In the genomic region with DNA sequence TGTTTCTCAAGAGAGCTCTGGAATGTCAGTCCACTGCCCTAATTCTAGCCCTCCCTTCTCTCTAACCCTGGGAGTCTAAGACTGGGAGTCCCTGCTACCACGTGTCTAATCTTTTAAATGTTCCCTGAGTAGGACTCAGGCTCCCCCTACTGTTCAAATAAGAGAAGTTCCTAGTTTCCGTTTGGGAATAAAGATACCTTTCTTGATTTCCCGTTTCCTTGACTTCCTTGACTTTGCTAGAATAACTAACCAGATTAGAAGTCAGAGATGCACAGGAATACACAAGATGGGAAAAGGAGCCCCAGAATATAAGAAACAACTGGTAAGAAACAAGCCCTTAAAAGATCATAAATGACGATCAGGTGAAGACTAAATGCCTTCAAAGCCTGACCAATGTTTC, we compare ENCODE assay signal across 8 mouse cellular contexts. TPM values are rescaled to one million over a fixed set of nuclear protein-coding genes. Genes with fewer than 3 reads are reported as not detected.
A peak's percentile ranks its signal among the peaks of the same experiment; 100 is the strongest.
DNase-seq lines count a peak whose midpoint lies in the region; ATAC-seq and TF ChIP-seq lines count a peak whose summit lies in the region.

No protein-coding gene starts in this region.

- H3K4me1 ChIP-seq in liver, embryonic 14.5 days (replicated peaks; ENCODE audit: control insufficient read depth in 2 of 2, insufficient read depth in 2 of 2, low read length in 1 of 2), result peaks cover 0 to 11% of the 10 kb centered on the region in 2 experiments; a peak in 3 of 4 replicates

- ATAC-seq in granulocyte monocyte progenitor cell, adult 5-6 weeks (replicated peaks; ENCODE audit: poor library complexity, severe bottlenecking), result 0 out of 2 replicates have a peak, but pooled peaks have one; percentile 8
- no peak for ATAC-seq in liver, embryonic 14.5 days (ENCODE audit: insufficient read depth)
- no peak for ATAC-seq in monocyte, adult 5-6 weeks (replicated peaks; ENCODE audit: insufficient number of reproducible peaks, low FRiP score, low TSS enrichment, poor library complexity, severe bottlenecking)

- peaks cover 22% of the 10 kb centered on the region for H3K36me3 ChIP-seq in liver, embryonic 14.5 days (replicated peaks; ENCODE audit: control insufficient read depth, insufficient read depth, low read depth)

- H3K9me3 ChIP-seq in liver, embryonic 14.5 days (ENCODE audit: control insufficient read depth, low read length), result no peaks in the 10 kb centered on the region

- intact Hi-C loops in left cerebral cortex, adult 2 months (cut with DNase I), result loop anchor here (2.0 kb wide), 1 partner anchor 54 kb away; no protein-coding TSS in a partner anchor

- TF ChIP-seq EP300 in liver, embryonic 14.5 days (IDR thresholded peaks at IDR 0.05; ENCODE audit: low read depth), result no peak

- DNase-seq in left cerebral cortex, adult 2 months (ENCODE audit: extremely low spot score in 1 of 2, low spot score in 2 of 2), result no peak
- no peak for DNase-seq in left cerebral cortex, adult 9 months (ENCODE audit: low spot score in 2 of 2)
- peak; percentile 73 for DNase-seq in brain, adult 2 months (ENCODE audit: low read depth, low spot score)
- DNase-seq in liver, embryonic 14.5 days (ENCODE audit: low read depth in 3 of 3, low spot score in 3 of 3), result peak in 2 of 3 experiments; percentile 60 to 64
- DNase-seq in skeletal muscle tissue, adult 2 months (ENCODE audit: low read depth, low spot score), result peak; percentile 68
- no peak for DNase-seq in right cerebral cortex, adult 18-20 months

- peak overlapping the region; percentile 96 for H3K4me2 ChIP-seq in liver, embryonic 14.5 days (ENCODE audit: low read depth)

- H3K9ac ChIP-seq in liver, embryonic 14.5 days (replicated peaks), result peak overlapping the region; percentile 84

- TF ChIP-seq CTCF in left cerebral cortex, adult 2 months (IDR thresholded peaks at IDR 0.05), result peak; percentile 81
- TF ChIP-seq CTCF in liver, embryonic 14.5 days (IDR thresholded peaks at IDR 0.05; ENCODE audit: low read depth), result peak; percentile 81

- H3K27ac ChIP-seq in left cerebral cortex, adult 2 months, result peak overlapping the region; percentile 97
- H3K27ac ChIP-seq in liver, embryonic 14.5 days, result peak overlapping the region; percentile 80

- H3K27me3 ChIP-seq in liver, embryonic 14.5 days (ENCODE audit: control insufficient read depth, insufficient read depth, low read length), result no peaks in the 10 kb centered on the region

- peak overlapping the region; percentile 73 for H3K4me3 ChIP-seq in left cerebral cortex, adult 2 months
- peak overlapping the region; percentile 74 to 86 for H3K4me3 ChIP-seq in liver, embryonic 14.5 days (ENCODE audit: insufficient read depth in 1 of 2, low read depth in 2 of 2, low read length in 2 of 2)

- 8% methylated on average over 4 of the region's 4 CpGs for WGBS in liver, embryonic 14.5 days (ENCODE audit: insufficient replicate concordance)

RNA-seq across cellular contexts. Expression of gene Zc3h10, which starts 1.2 kb away (rescaled TPM):
- total RNA-seq in left cerebral cortex, adult 2 months (2021), result 10 to 100 TPM; 12.4 to 15.7 TPM
- 8.8 and 9.7 TPM in 2 replicates for total RNA-seq in granulocyte monocyte progenitor cell, adult 5-6 weeks (2014; fragmentation: Nextera tagmentation)
- total RNA-seq in granulocyte monocyte progenitor cell, adult 5-6 weeks (2017), result 12.5 and 13.6 TPM in 2 replicates
- 3.3 and 4.0 TPM in 2 replicates for polyA plus RNA-seq in liver, embryonic 14.5 days (2012; rRNA removed)
- polyA plus RNA-seq in liver, embryonic 14.5 days (2014; fragmentation: Nextera tagmentation; extraction: Ambion mirVana), result 4.3 and 5.3 TPM in 2 replicates
- 16.1 to 26.5 TPM (median 19.1 TPM) in 3 replicates for total RNA-seq in monocyte, adult 5-6 weeks (2017)

RNA-seq across cellular contexts. Expression of gene Rpl41, which starts 2.7 kb away (rescaled TPM):
- total RNA-seq in left cerebral cortex, adult 2 months (2021), result 1,000 to 10,000 TPM; 1,506 to 1,537 TPM
- total RNA-seq in granulocyte monocyte progenitor cell, adult 5-6 weeks (2014; fragmentation: Nextera tagmentation), result 6,066 and 6,315 TPM in 2 replicates
- 3,608 and 4,444 TPM in 2 replicates for total RNA-seq in granulocyte monocyte progenitor cell, adult 5-6 weeks (2017)
- polyA plus RNA-seq in liver, embryonic 14.5 days (2012; rRNA removed), result 1,053 and 2,546 TPM in 2 replicates
- polyA plus RNA-seq in liver, embryonic 14.5 days (2014; fragmentation: Nextera tagmentation; extraction: Ambion mirVana), result 3,181 and 3,454 TPM in 2 replicates
- total RNA-seq in monocyte, adult 5-6 weeks (2017), result 2,103 to 2,260 TPM (median 2,168 TPM) in 3 replicates

RNA-seq across cellular contexts. Expression of gene Pa2g4, which starts 19.4 kb away (rescaled TPM):
- 10 to 100 TPM; 51.7 to 58.0 TPM for total RNA-seq in left cerebral cortex, adult 2 months (2021)
- 404 and 410 TPM in 2 replicates for total RNA-seq in granulocyte monocyte progenitor cell, adult 5-6 weeks (2014; fragmentation: Nextera tagmentation)
- 414 and 442 TPM in 2 replicates for total RNA-seq in granulocyte monocyte progenitor cell, adult 5-6 weeks (2017)
- 57.6 and 113 TPM in 2 replicates for polyA plus RNA-seq in liver, embryonic 14.5 days (2012; rRNA removed)
- polyA plus RNA-seq in liver, embryonic 14.5 days (2014; fragmentation: Nextera tagmentation; extraction: Ambion mirVana), result 163 and 172 TPM in 2 replicates
- total RNA-seq in monocyte, adult 5-6 weeks (2017), result 37.2 to 74.1 TPM (median 47.8 TPM) in 3 replicates

RNA-seq across cellular contexts. Expression of gene Esyt1, which starts 20.7 kb away (rescaled TPM):
- 10 to 100 TPM; 10.2 to 10.4 TPM for total RNA-seq in left cerebral cortex, adult 2 months (2021)
- total RNA-seq in granulocyte monocyte progenitor cell, adult 5-6 weeks (2014; fragmentation: Nextera tagmentation), result 89.1 and 90.5 TPM in 2 replicates
- 78.8 and 97.6 TPM in 2 replicates for total RNA-seq in granulocyte monocyte progenitor cell, adult 5-6 weeks (2017)
- polyA plus RNA-seq in liver, embryonic 14.5 days (2012; rRNA removed), result 9.4 and 10.3 TPM in 2 replicates
- 7.0 and 7.8 TPM in 2 replicates for polyA plus RNA-seq in liver, embryonic 14.5 days (2014; fragmentation: Nextera tagmentation; extraction: Ambion mirVana)
- total RNA-seq in monocyte, adult 5-6 weeks (2017), result 135 to 345 TPM (median 157 TPM) in 3 replicates

RNA-seq across cellular contexts. Expression of gene Erbb3, which starts 43.1 kb away (rescaled TPM):
- total RNA-seq in left cerebral cortex, adult 2 months (2021), result 1 to 10 TPM; 5.0 to 5.4 TPM
- 1.6 and 1.7 TPM in 2 replicates for total RNA-seq in granulocyte monocyte progenitor cell, adult 5-6 weeks (2014; fragmentation: Nextera tagmentation)
- 1.4 and 1.8 TPM in 2 replicates for total RNA-seq in granulocyte monocyte progenitor cell, adult 5-6 weeks (2017)
- polyA plus RNA-seq in liver, embryonic 14.5 days (2012; rRNA removed), result 1.3 and 1.4 TPM in 2 replicates
- polyA plus RNA-seq in liver, embryonic 14.5 days (2014; fragmentation: Nextera tagmentation; extraction: Ambion mirVana), result 1.1 and 1.5 TPM in 2 replicates
- 1.4 to 3.3 TPM (median 2.8 TPM) in 3 replicates for total RNA-seq in monocyte, adult 5-6 weeks (2017)

Comparison
In these comparisons a context has a peak if more than half of its experiments do, and no peak if none do; other contexts are left out.
1. DNase-seq: peak in brain, adult 2 months (single experiment), liver, embryonic 14.5 days (2 of 3) and skeletal muscle tissue, adult 2 months (single experiment); none in left cerebral cortex, adult 2 months (0 of 2), left cerebral cortex, adult 9 months (0 of 2) and right cerebral cortex, adult 18-20 months (single experiment).